Mouse (Mus musculus) spleen, adult 2 months (tissue): Measurements from ENCODE around the gene Cdk2ap1.

Source experiments
- CTCF ChIP-seq: fragments of 200-500 bp; IDR thresholded peaks from 2 replicates; pipeline ENCODE4 v1.5.1; 2011; ENCODE audit warnings: mild to moderate bottlenecking, inconsistent platforms; ENCODE audit not compliant: insufficient read depth, insufficient read length, insufficient replicate concordance; ENCODE audit errors: extremely low read depth
- POLR2A ChIP-seq: fragments of 200-500 bp; IDR thresholded peaks from 2 replicates; pipeline ENCODE4 v1.6.1; 2011; ENCODE audit warnings: low read depth, low read length, inconsistent platforms

DNA sequence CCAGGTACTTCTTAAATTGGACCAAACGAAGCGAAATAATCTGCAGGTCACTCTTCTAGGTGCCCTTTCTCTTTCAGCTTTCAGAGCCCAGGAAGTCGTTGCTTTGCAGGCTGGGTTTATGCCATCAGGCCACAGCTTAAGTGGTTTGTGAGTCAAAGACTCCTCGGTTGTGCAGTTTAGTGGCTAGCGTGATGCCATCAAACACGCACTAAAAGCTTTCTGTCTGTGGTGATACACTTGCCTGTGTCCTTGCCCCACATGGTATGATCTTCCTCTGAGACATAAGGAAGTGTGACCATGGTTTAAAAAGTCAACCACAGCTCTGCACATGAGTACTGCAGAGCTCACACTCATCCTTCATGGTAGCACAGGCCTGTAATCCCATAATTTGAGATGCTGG lies 32.8 kb downstream of the Cdk2ap1 start:
- TF ChIP-seq CTCF (no peak), POLR2A (no peak)
